Mouse (Mus musculus) B cell, adult 2 months (primary cell): ENCODE measurements at regions not wholly inside any gene's neighbourhood (a gene's known extent, or its start where the extent isn't known, plus 50 kb on each side); places are given as distances from the start of the nearest gene placed in this dataset.
A peak's percentile ranks its signal among the peaks of the same experiment; 100 is the strongest.

ENCODE experiments used
- DNase-seq, 2 experiments: peaks; one replicate each; pipeline ENCODE4 v3.0.0; 2022

GRCm38 (mm10) chrX:142456022-142456421, 65.7 kb upstream of the Acsl4 start:
- DNase-seq = no peak

GRCm38 (mm10) chrX:142464174-142464573, 73.8 kb upstream of the Acsl4 start:
- no peak for DNase-seq

GRCm38 (mm10) chrX:142464756-142465155, 74.4 kb upstream of the Acsl4 start:
- DNase-seq = no peak

GRCm38 (mm10) chrX:142467850-142468256, 77.5 kb upstream of the Acsl4 start:
- no peak for DNase-seq

- no peak for DNase-seq
Observed at GRCm38 (mm10) chrX:142468388-142468787, 78.1 kb upstream of the Acsl4 start.

GRCm38 (mm10) chrX:142469048-142469634, 78.8 kb upstream of the Acsl4 start:
- no peak for DNase-seq

- no peak for DNase-seq
Observed at GRCm38 (mm10) chrX:142470083-142470482, 79.7 kb upstream of the Acsl4 start.

- no peak for DNase-seq
Observed at GRCm38 (mm10) chrX:142481203-142481815, 91.0 kb upstream of the Acsl4 start.

GRCm38 (mm10) chrX:142488078-142488477, 97.7 kb upstream of the Acsl4 start:
- no peak for DNase-seq

GRCm38 (mm10) chrX:142490093-142490717, 99.9 kb upstream of the Acsl4 start:
- DNase-seq = no peak

- DNase-seq = no peak
Observed at GRCm38 (mm10) chrX:142501094-142501493, 110.8 kb upstream of the Acsl4 start.

GRCm38 (mm10) chrX:142504962-142505361, 114.6 kb upstream of the Acsl4 start:
- no peak for DNase-seq

GRCm38 (mm10) chrX:142507475-142507874, 117.1 kb upstream of the Acsl4 start:
- DNase-seq = no peak

- DNase-seq = no peak
Observed at GRCm38 (mm10) chrX:142516406-142517131, 126.2 kb upstream of the Acsl4 start.

- DNase-seq = no peak
Observed at GRCm38 (mm10) chrX:142517205-142517604, 126.9 kb upstream of the Acsl4 start.

- DNase-seq = no peak
Observed at GRCm38 (mm10) chrX:142521063-142521462, 130.7 kb upstream of the Acsl4 start.

- DNase-seq = peak; percentile 7 to 26
Observed at GRCm38 (mm10) chrX:142526953-142527352, 136.6 kb upstream of the Acsl4 start.

- DNase-seq = peak in 1 of 2 experiments; percentile 3
Observed at GRCm38 (mm10) chrX:142529892-142530291, 139.6 kb upstream of the Acsl4 start.

- DNase-seq = peak; percentile 38 to 46
Observed at GRCm38 (mm10) chrX:142534780-142535179, 144.4 kb upstream of the Acsl4 start.

- DNase-seq = no peak
Observed at GRCm38 (mm10) chrX:142535540-142535939, 145.2 kb upstream of the Acsl4 start.

GRCm38 (mm10) chrX:142535954-142536353, 145.3 kb upstream of the Tmem164 start:
- no peak for DNase-seq

GRCm38 (mm10) chrX:142537259-142537963, 143.8 kb upstream of the Tmem164 start:
- DNase-seq = no peak

- peak; percentile 41 to 50 for DNase-seq
Observed at GRCm38 (mm10) chrX:142540264-142540663, 140.9 kb upstream of the Tmem164 start.
